Mouse (Mus musculus) mesoderm, embryonic 11.5 days (tissue): ENCODE measurements around the gene Nrxn3.
A peak's percentile ranks its signal among the peaks of the same experiment; 100 is the strongest.

Source experiments
- DNase-seq: peaks from one replicate; pipeline ENCODE4 v3.0.0-alpha.2; 2012; ENCODE audit warnings: low read depth, low spot score

Nrxn3 gene

DNA sequence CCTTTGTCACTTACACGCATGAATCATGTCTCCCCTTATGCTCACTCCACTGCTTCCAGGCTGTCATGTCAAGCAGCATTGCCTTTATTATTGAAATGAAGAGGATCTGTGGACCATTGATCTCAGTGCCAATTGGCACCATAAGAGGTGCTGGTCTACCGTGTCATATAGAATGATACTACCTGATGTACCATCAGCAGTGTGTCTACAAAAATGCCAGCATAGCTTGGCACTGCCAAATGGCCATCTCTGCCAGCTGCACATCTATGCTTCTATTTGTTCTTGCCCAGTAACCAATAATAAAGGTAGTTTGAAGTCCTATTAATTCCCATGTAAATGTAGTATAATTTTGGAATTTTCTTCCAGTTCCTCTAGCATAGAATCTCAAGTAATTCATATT, 1340.8 kb downstream of the Nrxn3 start:
- no peak for DNase-seq

DNA sequence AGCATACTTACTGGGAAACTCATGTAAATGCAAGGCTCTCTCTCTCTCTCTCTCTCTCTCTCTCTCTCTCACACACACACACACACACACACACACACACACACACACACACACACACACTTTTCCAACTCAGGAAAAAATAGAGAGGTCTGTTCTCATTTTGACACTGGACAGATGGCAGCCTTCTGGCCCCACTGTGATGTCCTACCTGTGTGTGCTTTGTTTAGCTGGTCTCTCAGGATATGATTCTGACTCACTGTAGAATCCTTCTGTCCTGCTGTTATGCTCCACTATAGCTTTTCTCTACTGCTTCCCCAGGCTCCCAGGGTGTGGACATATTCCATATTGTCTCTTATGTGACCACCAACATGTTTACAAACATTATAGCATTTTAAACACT, 1363.2 kb downstream of the Nrxn3 start:
- no peak for DNase-seq

DNA sequence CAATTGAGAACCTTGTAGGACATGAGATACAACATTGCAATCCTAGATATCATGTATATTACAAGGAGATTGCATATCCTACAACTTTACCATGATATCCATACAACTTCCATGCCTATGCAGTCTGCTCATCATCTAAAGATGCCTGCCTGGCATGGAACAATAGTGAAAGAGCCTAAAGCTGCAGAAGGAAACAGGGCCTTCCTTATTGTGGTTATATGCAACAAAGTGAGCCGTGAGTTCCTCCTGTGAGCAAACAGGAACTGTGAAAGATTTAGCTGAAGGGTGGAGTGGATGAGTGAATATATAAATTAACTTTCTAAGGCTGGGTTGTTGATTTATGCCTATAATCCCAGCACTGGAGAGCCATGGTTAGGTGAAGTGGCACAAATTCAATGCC, 1373.1 kb downstream of the Nrxn3 start:
- DNase-seq, result no peak

DNA sequence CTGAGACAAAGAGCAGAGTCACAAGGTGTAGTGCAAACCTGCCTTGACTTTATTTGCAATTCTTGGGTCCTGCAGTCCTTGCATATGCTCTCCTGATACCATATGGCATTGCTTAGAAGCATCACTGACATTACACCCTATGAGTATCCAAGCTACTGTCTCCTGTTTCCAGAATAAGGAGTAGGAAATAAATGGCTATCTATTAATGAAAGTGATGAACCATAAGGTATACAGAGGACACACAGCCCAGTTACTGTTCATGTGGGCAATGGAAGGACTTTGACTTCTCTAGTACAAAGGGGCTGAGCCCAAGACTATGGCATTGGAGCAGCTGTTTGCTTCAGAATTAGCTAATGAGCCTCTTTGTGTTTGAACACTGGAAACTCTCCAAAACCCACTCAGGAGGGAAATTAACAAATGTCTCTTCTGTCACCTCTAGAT, 1390.7 kb downstream of the Nrxn3 start:
- DNase-seq, result no peak

DNA sequence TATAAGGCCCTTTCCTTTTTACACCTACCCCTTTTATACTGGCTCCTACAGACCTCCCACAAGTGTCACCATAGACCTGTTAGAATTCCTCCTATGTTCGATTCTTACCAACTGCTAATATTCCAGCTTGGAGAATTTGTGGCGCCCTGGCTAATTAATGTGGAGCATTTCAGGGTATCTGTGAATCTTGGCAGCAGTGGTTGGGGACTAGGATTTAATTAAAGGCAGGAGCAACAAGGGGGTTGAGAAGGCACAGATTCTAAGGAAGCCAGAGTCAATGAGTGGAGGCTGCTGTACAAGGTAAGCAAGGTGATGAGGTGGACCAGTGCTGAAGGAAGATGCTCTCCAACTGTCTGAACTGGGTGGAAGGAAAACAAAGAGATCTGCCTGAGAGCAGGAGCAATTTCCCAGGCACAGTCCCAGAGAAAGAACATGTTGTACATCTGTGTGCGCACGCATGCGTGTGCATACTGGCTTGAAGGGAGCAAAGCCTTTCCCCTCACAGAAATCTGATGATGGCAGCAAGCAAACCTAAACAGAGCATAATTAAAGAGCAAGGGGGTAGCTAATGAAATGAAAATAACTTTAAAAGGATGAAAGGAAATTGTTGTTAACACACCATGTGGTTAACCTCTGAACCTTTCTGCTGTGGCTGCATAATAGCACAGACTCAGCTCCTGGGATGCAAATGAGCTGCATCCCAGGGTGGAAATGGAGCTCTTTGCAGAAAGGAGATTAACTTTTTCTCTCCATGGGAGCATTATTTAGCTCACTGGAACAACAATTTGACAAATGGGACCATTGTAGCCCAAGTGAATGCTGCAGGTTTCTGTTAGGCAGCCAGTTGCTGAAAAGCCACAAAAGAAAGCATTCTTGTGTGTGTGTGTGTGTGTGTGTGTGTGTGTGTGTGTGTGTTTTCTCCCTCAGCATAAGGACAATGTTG, 1409.5 kb downstream of the Nrxn3 start:
- peak; percentile 43 for DNase-seq

DNA sequence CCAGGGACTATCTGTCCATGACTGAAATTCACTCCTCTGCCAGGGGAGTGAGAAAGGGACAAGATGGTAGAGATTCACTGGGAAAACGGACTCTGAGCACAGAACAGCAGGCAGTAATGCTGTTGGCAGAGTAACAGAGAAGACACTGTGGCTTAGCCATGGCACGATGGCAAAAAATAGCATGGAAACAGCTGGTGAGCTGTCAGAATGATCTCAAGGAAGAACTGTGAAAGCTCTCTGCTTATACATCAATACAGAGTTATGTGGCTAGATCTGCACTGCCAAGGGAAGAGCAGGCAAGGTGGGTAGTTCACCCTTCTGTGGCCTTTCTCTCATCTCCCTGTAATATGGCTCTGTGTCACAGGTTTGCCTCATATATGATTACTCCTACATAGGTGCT, 1419.3 kb downstream of the Nrxn3 start:
- DNase-seq, result no peak

DNA sequence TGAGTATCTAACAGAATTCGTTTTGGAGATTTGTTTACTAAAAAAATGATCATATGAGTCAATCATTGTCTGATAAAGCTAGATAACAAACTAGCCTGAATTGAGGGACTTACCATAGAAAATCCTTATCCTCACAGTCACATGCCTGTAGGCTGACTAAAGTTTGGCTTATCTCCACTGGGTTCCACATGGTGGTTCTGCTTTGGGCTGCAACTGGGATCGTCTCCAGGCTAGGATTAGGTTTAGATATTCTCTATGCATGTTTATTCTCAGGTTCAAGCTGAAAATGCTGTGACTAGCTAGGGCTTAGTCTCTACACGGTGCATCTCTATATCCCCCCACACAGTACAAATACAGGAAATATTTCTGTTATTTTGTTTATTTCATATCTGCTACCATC, 1421.6 kb downstream of the Nrxn3 start:
- DNase-seq, result no peak

DNA sequence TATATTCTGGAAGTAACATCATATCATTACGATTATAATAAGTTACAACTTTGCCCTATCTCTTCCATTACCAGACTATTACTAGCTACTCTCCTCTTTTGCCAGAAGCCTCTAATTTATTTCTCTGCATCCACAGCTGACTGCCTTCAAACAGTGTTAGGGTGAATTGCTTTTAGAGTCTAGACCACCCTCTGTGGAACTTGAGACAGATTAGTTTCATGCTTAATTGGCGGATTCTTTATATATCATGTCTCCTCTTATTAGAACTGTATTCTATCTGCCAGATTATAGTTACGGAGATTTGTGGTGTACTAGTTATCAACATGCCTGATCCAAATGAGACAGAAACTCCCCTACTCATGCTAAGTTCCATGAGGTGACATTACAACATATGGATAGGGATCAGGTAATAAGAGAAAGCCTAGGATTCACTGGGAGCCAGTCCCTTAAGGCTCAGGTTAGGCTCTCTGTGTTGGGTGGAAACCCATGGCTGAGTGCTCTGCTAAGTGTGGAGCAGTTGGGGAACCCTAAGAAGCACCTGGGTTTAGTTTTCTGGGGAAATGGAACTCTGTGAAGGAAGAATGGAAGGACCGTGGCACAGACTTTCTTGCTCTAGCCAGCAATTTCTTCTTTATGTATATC, 1435.6 kb downstream of the Nrxn3 start:
- no peak for DNase-seq

DNA sequence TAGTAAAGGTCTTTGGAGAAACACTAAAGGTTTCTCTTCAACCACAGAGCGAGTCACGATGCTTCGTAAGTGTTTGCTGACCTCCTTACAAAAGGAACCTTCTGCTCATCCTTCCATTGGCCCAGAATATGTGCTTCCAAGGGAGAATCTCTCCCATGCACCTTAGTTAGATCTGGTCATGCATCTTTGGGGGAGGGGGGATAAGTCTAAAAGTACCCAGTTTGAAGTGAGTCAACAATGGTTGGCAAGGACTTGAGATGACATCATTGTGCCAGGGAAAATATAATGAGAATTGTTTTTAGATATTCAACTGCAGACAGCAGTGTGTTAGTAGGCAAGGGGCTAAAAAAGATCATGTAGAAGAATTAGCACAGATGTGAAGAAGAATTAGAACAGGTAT, 1437.2 kb downstream of the Nrxn3 start:
- DNase-seq, result no peak

DNA sequence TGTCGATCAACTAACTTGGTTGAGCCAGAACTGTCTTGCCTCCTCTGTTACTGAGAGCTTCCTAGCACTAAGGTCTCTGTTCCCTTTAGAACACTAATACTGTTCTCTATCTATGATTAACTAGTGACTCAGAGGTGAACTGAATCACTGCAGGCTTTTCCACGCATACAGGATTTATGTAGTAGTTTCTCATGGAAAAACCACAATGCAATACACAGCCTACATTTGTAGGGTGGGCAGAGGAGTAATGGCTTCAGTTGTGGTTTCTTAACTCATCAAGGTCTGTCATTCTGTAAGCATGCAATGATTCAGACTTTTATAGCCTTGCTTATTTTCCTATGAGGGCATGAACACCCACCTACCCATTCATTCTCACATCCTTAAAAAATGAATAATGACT, 1443.4 kb downstream of the Nrxn3 start:
- no peak for DNase-seq

DNA sequence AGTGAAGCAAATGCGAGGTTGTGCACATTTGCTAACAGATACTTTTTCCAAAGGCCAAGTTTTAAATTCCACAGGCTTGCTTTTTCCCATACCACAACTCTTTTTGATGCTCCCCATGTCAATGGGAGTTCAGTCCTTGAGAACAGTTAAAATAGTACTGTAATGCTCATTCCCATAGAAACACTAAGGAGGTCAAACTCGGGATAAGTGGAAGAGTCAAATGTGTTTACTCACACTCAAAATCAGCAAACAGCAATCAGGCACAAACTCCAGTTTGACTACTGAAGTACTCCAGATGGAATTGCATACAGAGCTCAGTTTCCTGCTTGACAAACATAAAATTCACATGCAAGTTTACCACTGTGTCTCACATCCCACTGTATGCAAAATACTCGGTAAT, 1458.9 kb downstream of the Nrxn3 start:
- DNase-seq, result no peak

DNA sequence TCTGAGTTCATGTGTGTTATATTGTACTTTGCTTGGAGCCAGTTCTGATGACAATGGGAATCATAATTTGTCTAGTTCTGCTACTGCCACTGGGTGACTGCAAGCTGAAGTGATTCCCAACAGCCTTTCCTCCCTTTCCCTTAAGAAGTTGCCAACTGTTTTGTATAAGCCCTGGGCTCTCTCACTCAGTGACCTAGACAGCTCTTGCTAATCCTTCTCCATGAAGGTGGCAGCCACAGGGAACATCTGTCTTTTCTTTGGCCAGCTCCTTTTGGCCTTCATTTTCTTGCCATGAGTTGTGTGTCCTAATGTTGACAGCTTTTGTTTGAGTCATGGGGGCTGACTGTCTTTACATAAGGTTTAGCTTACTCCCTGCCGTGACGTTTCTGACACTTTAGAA, 1460.3 kb downstream of the Nrxn3 start:
- no peak for DNase-seq

DNA sequence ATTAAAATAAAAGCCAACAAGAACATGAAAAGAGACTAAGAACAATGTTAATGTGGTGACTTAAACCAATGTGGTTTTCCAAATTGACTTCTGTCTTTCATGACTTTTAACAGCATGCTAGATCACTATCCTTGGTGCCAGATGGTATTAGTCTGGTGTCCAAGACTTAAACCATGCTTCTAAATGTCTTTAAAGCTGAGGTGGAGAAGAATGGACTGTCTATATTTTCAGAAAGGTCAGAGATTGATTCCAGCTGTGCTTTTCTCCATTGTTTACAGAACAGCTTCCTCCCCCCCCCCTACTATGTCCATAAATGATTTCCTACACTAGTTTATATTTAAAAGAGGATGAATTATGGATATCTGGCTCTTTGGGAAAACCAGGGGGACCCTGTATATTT, 1473.5 kb downstream of the Nrxn3 start:
- DNase-seq, result no peak

DNA sequence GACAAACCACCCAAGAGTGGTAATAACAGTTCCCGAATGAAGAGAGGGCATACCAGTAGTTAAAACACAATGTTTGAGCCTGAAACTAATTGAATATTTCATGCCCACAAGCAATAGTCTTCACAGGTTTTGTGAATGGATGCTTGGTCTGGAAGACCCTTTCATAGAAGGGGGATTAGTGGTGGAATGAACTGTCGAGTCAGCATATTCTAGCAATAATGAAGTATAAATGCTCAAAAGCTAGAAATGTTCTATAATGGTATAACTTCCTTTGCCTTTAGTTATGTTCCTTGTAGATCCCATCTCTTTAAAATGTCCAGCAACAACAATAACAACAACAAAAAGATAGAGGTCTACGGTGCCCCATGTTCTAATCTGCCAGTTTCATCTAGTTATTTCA, 1475.3 kb downstream of the Nrxn3 start:
- no peak for DNase-seq

DNA sequence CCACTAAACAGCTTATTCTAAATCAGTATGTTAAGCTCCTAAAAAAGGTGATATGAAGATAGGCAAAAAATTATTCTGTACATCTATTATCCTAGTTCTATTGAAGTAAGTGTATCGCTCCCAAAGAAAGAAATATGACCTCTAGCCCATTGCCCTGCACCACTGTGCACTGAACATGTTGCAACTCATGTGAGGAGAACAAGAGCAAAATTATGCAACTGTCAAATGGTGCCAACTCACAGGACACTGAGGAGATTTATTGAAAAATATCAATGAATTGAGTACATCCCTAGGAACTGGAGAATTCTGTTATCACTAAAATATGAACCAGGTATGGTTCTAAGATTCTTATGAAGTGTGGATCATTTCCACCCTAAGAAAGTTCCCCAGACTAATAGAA, 1479.8 kb downstream of the Nrxn3 start:
- no peak for DNase-seq

DNA sequence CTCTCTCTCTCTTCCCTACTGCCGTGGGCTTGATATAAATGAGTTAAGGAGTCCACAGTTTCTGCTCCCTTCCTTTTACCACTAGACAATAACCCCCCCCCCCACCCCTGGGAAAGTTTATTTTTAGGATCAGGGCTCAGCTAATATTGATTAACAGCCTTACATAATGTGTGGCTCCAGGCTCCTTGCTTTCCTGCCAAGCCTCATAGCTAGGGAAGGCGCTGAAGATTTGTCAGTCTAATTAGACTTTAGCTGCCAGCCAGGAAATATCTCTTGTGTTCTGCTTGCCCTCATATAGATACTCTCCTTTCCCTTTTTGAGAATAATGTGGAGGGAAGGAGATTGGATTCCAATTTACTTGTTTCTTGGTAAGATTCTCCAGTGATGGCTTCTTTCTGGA, 1488.7 kb downstream of the Nrxn3 start:
- DNase-seq, result no peak

DNA sequence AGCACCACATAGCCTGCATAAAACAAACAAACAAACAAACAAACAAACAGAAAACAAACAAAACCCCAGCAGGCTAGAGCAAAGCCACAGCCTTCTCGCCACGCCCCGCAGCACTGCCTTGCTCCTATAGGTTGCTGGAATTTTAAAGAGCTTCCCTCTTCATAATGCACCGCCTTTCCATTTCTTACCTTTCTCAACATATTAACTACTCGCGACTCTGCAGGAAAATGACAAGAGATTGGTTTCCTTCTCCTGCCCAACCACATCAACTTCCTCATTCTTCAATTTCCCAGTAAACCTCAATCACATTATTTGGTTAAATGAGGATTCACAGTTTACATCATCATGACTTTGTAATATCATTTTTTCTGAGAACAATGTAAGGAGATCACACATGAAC, 1494.4 kb downstream of the Nrxn3 start:
- no peak for DNase-seq

DNA sequence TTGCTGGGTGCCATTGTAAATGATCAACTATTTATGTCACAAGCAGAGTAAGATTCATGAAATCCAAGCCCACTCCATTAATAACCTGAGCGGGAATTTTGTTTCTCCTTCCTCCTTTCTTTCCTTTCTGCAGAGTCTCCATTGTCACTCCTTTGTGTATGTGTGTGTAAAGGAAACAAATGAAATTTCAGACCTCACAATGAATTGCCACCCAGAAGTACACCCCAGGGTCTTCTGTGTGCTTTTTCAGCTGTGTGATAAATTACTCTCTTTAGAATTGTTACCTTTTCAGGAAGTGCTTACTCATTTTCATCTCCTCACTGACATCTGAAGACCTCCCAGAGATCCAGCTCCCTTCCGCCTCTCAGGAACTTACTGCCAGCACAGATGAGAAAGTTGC, 1506.4 kb downstream of the Nrxn3 start:
- DNase-seq, result peak; percentile 56

DNA sequence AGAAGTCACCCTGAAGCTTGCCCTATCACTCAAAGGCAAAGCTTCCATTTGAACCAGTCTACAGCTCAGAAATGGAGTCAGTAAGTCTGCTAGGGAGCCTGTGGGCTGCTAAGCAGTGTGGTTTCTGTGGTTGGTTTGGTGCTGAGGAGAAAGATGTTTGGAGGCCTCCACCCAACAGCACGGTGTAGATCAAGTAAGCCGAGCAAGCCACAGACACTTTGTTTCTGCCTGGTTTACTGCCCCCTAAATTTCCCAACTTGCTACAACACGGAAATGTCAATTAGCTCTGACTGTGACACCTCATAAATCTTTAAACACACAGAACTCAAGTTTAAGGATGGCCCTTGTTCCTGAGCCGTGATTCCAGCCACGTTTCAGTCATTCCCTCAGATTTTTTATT, 1513.4 kb downstream of the Nrxn3 start:
- no peak for DNase-seq

DNA sequence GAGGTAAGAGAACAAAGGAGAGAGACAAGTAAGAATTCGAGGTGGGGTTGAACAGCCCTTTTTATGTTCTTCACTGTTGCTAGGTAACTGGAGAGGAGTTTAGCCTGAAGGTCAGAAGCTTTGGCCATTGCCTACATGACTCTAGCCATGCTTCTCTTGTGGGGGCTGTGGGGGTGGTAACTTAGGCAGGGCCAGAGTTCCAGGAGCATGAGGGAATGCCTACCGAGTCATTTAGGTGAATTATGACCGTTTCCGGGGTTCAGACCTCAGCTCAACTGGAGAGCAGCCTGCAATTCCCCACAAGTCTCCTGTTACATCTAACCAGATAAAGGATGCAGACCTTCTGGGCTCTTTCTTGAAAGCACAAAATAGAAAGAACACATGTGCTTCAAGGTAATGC, 1537.6 kb downstream of the Nrxn3 start:
- DNase-seq, result peak; percentile 41

DNA sequence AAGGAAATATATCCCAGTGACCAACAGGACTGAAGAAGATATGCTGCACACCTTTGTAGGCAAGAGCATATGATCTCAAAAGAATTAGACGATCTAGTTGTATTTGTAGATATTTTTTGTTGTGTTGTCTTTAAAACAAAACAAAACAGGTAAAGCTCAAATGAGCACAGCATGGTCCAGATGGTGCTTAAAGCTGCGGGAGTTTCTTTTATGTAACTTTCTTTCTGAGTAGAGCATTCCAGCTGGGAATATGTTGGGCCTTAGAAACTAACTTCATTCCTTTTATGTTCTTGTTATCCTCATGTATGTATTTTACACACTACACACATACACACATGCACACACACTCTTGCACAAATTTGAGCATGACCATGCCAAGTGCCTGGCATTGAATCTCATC, 1545.4 kb downstream of the Nrxn3 start:
- DNase-seq, result no peak

DNA sequence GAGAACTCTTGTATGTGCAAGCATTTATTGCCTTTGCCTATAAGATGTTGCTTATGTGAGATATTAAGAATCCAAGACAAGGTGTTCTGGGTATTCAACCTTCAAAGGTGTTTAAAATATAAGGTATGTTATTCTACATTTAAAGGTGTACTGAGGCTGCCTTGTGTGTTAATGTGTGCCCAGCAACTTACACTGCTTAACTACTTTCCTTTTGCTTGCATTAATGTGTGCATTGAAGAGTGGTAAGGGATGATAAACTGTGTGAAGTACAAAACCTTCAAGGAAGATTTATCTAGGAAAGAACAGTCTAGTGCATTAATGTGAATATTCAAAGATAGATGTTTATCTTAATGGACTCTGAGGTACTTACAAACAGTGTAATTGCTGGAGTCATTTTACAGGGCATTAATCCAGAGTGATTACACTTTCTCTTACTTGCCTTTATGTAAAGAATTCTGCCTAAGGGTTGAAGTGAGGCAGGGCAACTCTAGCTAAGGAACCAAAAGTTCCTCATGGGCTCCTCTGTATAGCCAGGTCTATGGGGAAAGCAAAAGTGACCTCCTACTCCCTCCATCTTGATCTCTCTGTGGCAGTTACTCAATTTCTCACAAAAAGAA, 1548.2 kb downstream of the Nrxn3 start:
- DNase-seq, result no peak
